Mouse (Mus musculus): Measurements from ENCODE around the gene Dnaja3.

Gene Dnaja3

DNA sequence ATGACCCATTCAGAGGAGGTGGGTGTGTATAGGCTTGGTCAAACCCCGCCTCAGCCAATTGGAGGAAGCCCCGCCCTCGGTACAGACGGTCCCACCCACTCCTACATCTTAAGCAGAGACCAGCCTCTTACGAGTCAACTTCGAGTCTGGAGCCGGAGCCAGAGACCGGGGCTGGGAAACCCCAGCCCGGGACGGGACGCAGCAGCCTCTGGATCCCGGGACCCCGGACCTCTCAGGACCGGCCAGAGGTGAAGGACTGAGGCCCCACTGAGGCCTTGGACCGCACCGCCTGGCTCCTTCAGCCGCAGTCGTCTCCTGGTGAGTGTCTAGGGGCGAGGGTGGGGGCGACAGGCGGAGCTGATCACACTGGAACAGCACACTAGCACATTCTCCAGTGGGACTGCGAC is at the start of gene Dnaja3, which contains the start of gene Vasn:
Dnaja3 (plus strand) TSS at position 159 of the 407 bp plus-strand sequence.
Vasn (plus strand) TSS at position 111 of the 407 bp plus-strand sequence.
- peak; percentile 86 for DNase-seq (ENCODE audit: low spot score)

DNA sequence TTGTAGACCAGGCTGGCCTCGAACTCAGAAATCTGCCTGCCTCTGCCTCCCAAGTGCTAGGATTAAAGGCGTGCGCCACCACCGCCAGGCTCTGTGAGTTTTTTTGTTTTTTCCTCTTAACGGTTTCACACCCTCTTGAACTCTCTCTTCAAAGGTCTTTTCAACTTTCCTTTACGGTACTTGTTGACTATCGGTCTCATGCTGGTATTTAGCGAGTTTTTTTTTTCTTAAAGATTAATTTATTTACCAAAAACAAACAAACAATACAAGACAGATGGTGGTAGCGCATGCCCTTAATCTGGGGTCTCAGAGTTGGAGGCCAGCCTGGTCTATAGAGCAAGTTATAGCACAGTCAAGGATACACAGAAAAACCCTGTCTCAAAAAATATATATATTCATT is 49.6 kb upstream of the Dnaja3 start:
- peak; percentile 54 for DNase-seq (ENCODE audit: low spot score)

DNA sequence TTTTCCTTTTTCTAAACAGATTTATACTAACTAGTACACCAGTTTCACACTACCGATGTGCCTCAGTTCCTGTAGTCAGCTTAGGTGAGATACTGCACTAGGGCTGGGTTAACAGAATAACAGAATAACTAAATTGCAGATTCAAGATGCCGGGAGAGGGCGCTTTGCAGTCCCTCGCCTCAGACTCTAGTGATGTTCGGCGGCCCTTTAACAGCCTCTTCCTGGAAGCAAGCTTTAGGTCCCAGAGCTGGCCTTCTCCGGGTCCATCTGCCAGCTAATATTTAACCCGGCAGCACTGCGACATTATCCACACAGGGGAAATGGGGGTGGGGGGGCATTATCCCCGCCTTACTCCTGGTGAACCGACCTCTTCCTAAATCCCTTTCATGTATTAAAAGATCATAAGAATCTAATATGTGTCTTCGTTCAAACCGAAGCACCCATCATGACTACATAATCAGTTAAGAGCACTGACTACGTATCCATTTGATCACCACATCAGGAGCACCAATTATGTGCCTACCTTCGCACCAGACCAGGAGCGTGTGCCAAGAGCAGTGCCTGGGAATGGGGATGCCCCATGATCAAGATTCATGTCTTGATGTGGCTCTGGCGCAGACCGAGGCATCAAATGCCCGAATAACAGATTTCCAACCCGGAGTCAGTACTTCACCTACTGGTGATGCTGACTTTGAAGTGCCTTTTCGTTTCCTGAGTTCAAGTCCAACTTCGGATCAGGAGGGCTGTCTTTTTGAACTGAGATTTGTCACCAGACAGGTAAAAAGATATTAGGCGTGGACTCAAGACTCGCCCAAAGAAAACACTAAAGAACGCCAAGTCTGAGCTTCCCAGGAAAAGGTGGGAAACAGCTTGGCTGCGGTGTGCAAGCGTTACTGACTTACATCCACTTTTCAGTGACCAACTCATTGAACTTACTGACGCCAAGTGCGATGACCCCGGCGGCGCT is 46.6 kb upstream of the Dnaja3 start:
- DNase-seq (ENCODE audit: low spot score): no peak

DNA sequence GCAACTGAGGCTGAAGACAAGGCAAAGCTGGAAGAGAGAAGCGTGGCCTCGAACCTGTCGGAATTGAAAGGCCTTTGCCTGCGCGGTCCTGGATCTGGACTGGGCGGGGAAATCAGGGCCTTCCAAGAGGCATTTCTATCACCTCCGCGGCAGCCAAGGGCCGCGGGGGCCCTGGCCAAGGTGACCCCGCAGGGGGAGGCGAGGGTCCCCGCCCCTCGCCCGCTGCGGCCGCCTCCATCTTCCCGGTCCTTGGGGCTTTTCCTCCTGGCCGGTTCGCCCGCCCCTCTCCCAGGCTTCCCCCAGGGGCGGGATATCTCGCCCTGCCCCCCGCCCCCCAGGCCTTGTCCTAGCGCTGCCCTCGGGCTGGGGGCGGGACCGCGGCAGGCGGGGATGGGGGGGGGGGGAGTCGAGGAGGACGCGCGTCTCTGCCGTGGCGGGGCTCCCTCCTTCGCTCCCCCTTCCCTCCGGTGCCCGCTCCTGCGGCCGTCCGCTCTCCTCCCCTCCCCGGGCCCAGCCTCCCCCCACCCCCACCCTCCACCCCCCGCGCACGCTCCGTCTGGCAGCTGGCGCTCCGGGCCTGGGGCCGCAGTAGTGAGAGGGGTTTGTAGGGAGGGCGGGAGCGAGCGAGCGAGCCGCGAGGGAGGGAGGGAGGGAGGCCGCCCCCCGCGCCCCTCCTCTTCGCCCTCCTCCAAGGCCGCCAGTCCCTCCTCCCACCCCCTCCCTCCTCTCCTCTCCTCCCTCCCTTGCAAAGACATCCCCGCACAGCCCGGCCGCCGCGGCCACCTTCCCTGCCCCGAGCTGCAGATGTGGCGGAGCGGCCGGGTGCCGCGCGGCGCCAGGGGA is 45.6 kb upstream of the Dnaja3 start, which contains the start of gene Glis2:
Glis2 (plus strand) TSS at position 743 of the 843 bp plus-strand sequence.
- no peak for DNase-seq (ENCODE audit: low spot score)

DNA sequence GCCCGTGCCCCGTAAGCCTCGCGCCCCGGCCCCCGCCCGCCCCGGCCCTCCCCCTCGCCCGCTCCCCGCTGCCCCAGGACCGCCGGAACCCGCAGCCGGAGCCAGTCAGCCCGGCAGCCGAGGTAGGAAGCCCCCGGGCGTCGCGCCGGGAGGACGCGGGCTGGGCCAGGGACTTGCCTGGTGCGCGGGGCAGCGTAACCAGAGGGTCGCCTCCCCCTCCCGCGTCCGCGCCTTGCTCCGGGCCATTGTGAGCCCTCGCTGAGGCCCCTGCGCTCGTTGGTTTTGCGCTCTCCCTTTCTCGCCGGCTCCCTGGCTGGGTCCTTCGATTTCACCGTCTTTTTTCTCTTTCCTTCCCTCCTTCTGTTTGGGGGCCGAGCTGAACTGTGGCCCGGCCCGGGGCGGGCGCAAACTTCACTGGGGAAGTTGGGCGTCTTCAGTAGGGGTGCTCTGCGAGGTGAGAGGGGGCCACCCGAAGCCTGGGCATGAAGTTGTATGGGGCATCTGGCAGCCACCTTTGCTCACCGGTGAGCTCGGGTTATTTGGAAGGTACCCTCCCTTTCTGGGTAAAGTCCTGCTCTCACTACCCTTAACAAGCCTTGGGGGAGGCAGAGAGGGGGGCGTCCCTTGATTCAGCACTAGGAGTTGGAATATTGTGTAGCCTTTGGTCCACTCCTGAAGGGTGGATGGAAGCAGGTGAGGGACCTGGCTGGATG is 44.8 kb upstream of the Dnaja3 start:
- no peak for DNase-seq (ENCODE audit: low spot score)

DNA sequence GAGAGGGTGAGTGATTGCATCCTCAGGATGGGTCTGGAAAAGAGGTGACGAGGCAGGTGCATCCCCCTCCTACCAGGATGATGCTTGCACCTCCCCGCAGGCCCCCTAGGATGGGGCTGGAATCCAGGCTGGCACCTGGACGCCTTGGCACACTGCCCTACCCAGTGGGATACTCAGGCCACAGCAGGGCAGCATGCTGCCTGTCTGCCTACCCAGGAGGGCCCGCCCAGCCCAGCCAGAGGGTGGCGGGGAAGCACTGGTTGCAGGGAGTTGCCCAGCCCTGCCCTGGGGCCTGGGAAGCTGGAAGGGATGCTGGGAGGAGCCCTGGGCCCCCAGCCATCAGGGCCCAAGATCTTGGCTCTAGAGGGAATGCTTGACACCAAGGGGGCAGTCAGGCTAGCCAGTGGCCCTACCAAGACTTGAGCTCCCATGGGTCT is 44.2 kb upstream of the Dnaja3 start:
- DNase-seq (ENCODE audit: low spot score): no peak

DNA sequence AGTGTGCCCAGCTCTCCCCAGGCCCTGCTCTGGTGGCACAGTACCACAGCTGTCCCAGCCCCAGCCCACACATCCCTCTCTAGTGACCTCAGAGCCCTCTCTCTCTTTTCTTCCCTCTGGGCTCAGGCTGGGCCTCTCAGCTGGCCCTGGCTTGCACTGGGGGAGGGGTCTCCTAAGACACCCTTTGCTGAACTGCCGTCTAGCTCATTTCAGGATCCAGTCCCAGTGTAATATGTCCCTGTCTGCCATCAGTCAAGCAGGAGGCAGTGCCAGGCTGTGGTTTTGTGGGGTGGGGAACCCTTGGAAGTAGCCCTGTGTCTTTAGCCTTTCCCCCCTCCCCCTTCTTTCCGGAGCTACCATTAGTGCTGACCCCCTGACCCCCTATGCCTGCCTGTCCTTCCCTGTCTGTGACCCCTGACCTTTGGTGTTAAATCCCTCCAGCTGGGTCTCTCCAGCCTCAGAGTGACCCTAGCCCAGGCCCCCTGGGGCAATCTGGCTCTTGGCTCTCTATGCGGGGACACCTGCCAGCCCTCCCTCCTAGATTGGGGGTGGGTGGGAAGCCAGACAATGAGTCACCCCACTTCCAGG is 43.6 kb upstream of the Dnaja3 start:
- DNase-seq (ENCODE audit: low spot score): no peak

DNA sequence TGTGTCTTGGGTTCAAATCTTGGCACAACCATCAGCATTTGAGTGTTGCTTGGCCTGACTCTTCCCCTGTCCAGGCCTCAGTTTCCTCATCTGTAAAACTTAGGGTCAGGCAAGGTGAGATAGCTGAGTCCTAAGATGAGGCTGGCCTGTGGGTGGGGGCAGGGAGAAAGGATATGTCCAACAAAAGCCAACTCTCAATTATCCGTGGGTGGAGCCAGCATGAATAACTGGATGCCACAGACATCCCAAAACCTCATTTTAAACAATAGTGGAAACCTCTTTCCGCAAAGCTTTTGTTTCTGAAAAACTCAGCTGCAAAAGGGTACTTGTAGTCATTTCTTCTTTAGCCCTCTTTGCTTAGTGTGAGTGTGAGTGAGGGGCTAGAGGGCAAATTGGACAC is 43.0 kb upstream of the Dnaja3 start:
- DNase-seq (ENCODE audit: low spot score): no peak

DNA sequence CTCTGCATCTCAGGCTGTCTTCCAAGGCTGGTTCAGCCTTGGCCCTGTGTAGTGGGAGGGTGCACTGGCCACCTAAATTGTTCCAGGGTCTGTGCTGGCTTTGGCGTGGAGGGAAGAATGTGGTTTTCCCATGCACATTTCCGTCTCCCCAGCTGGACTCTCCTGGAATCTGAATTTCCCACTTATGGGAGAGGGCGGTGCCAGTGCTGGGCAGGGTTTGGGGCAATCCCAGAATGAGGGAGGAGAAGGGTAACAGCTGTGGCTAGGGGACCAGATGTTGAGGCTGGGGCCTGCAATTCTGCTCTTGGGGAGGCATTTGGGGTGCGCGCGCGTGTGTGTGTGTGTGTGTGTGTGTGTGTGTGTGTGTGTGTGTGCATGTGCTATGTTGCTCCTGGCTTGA is 42.5 kb upstream of the Dnaja3 start:
- DNase-seq (ENCODE audit: low spot score): no peak

DNA sequence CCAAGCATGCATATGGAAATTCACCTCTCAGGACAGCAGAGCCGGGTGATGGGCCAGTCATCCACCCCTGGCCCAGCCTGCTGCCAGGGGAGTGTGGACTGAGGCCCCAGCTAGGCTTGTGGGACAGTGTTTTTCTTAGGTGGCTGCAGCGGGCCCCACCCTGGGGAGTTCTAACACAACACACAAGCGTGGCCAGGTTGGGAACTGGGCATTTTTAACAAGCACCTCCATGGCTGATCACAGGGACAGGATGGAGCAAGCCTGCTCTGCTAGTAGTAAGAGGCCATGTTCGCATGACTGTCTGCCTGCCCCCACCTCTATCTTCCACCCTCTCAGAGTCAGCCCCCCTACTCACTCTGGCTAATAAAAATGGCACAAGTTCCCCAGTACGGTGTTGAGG is 41.7 kb upstream of the Dnaja3 start:
- no peak for DNase-seq (ENCODE audit: low spot score)

DNA sequence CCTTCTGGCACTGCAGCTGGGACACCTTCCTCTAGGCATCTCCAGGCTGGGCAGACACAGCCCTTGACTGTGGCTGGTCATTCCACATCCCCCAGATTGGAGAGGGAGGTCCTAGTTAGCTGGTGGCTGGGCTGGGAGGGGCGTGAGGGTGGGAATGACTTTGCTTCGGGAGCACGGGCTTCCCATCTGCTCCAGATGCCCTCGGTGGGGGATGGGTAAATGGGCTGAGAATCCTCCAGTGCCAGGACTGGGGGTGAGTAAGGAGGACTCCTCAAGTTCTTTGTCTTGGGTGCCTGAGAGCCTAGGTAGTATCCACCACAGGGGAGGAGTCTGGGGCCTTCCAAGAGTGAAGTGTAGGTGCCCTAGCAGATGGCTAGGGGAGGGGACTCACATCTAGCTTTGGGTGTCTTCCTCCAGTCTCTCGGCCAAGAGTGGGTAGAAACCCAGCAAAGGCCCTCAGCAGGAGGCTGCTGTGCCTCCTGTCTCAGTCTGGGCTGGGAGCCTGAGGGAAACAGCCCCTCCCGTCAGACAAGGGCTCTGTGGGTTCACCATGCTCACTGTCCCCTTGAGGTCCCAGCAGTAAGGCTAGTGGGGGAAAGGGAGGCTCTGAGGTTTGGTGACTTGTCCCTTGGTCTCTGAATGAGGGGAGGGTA is 40.8 kb upstream of the Dnaja3 start:
- DNase-seq (ENCODE audit: low spot score): no peak

DNA sequence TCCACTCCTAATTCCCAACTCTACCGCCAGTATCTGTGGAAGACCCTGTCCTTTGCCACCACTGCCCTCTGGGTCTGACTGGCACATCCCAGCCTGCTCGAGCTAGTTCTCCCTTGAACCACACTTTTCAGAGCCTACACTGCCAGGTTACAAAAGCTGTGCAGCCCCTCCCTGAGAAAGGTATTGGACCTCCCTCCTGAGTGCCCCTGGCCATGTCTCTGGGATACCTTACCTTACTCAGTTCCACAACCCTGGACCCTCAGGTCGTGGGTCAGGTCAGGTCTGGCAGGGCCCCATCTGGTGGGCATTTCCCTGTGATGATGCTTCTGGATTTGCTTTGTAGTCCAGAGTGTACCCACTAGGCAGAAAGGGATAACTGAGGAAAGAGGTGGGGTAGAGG is 40.2 kb upstream of the Dnaja3 start:
- no peak for DNase-seq (ENCODE audit: low spot score)

DNA sequence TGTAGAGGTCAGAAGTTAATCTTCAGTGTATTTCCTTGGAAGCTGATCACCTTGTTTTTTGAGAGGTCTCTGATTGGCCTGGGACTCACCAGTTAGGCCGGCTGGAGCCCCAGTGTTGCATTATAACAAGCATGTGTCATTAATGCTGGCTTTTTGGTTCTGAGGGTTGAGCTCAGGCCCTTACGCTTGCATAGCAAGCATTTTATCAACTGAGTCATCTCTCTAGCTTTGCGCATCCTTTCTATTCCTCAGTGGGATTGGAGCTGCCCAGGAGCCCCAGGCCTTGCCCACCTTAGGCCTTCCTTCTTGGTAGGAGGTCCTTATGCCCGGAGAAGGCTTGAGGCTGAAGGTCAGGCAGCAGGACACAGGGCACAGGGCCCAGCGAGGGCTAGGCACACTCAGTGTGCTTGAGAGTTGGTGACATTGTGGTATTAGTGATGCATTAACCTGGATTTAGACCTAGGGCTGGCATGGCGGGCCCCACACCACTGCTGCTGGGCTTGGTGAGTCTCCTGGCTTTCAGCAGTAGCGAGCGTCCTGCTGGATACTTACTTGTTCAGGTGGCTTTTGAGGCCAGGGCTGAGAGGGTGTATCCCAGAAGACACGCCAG is 39.0 kb upstream of the Dnaja3 start:
- DNase-seq (ENCODE audit: low spot score): no peak

DNA sequence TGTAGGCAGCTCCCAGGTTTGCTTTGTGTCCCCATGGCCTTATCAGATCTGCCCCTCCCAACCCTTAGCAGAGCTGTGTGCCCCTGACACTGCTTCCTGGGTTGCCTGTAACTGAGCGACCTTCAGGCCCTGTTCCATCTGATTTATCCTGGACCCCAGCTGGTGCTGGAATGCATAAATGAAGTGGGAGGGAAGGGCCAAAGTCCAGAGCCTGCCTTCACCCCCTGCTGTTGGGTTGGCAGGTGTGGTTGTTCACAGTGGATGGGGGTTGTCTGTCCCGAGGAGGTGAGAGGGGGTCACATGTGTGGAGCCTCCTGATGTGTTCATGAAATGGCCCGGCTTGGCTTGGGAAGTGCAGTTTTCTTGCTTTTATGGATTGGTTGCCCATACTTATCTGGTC is 37.6 kb upstream of the Dnaja3 start:
- no peak for DNase-seq (ENCODE audit: low spot score)

DNA sequence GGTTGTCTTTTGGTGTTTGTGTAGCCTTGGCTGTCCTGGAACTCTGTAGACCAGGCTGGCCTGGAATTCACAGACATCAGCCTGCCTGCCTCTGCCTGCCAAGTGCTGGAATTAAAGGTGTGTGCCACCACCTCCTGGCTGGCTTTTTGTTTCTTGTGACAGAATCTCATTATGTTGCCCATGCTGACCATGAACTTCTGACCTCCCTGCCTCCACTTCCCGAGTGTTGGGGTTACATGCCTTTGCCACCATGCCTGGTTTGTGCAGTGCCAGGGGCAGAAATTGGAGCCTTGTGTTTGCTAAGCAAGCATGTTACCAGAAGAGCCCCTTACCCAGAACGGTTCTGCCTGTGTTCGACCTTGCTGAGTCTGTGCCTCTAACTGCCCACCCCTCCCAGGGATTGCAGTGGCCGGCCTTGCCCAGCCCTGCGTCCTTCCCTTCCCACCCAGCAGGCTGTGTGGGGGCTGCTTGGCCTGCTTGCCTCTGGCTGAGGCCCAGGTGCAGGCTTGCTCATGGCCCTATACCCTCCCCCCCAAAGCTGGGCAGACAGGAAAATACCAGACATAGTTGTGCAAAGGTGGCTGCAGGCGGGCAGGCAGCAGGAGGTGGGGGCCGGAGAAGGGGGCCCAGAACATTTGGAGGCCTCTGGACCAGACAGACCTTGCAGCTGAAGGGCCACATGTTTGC is 36.9 kb upstream of the Dnaja3 start:
- no peak for DNase-seq (ENCODE audit: low spot score)

DNA sequence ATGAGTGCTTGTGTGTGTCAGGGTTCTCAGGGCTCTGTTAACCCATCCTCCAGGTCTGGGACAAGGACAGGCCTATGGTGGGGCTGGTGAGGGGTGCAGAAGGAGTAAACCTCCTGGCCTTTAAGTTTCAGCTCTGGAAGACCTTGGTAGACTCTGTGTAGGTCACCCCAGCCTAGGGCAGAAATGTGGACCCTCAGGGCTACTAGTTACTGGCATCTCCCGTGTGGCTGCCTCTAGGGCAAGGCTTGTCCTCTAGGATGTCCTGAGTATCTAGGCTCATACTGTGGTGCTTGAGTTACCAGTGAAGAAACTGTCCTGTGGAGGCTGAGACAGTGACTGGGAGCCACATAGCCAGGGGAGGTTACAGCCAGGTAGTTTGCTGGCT is 36.3 kb upstream of the Dnaja3 start:
- no peak for DNase-seq (ENCODE audit: low spot score)

DNA sequence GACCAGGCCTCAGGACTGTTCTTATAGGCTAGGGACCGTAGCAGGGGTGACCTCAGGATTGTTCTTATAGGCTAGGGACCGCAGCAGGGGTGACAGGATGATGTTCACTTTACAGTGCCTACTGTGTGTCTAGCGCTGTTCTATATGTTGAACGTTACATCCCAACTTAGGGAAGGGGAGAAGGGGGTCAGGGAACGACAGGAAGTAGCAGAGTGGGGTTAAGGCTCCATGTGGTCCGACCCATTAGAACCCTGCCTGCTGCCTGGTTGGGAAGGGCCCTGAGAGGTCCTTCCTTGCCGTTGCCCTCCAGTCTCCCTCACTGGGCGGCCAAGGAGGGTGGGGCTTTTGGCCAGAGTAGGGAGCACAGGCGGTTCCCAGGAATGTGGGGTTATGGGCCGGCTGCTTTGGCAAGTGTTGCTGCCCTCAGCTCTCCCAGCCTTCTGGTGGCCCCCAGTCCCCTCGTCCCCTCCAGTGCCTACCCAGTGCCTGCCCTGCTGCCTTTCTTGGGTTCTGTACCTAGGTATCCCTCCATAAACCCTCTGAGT is 35.4 kb upstream of the Dnaja3 start:
- DNase-seq (ENCODE audit: low spot score): no peak

DNA sequence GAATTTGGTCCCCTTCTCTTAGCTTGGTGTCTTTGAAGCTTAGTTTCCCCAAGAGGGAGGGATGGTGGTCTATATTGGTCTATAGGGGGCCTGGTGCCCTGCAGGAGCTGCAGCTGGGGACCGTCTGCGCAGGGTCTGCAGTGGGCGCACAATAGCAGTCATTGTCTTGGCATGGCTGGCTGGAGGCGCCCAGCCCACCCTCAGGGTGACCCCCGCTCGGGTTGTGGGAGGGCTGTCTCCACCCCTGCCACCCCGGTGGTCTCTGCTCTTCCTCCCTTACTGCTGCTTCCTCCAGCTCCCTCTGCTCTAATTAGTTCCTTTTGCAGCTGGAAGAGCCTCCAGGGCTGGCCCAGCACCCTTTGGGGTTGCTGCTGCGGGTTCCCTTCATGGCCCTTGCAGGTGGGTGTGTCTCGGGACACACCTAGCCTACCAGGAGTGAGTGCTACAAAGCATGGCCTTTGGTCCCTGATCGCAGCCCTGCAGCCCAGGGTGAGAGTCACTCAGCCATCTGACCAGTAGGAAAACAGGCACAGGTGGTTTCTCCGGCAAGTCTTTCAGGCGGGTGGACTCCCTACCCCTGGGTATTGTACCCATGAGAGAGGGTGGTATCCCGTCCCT is 34.2 kb upstream of the Dnaja3 start:
- no peak for DNase-seq (ENCODE audit: low spot score)

DNA sequence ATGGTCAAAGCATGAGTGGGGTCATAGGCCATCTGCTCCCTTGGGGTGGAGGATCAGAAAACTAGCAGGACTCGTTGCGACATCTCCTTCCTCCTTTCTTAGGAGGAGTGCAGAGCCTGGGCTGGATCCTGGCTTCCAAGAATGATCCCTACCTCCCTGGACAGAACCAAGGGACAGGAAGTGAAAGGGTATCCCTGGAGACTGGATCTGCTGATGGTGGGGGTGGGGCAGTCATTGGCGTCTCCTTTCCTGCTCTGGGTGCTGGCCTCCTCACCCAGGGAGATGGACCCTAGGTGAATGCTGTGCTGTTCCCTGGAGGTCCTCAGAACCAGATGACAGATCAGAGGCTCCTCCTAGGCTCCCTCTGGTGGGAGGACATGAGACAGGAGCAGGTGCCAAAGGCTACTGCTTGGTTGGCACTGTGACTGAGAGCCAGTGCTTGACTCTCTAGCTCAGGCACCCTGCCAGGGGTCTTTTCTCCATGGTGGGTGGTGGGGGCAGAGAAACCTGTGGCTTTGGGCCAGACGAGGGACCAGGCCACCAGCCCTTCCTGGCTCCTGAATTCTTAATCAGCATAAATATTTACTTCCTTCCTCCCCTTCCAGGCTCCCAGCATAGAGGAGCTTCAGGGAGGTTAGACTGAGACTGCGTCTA is 33.2 kb upstream of the Dnaja3 start:
- DNase-seq (ENCODE audit: low spot score): no peak

All from c-Kit-positive CD71-positive TER-119-positive erythroid progenitor cells, embryonic 14.5 days (primary cell).